Mouse (Mus musculus) ES-Bruce4 (cell line): ENCODE data around the gene Vmn1r58.

ENCODE experiments used
- CTCF ChIP-seq: IDR thresholded peaks from one replicate; pipeline ENCODE4 v1.8.1; 2011; ENCODE audit warnings: low read depth, low read length
- EP300 ChIP-seq: IDR thresholded peaks from 2 replicates; pipeline ENCODE4 v1.6.1; 2011; ENCODE audit warnings: low read depth, low read length; ENCODE audit not compliant: insufficient read depth
- POLR2A ChIP-seq: IDR thresholded peaks from one replicate; pipeline ENCODE4 v1.8.1; 2011; ENCODE audit warnings: low read length; ENCODE audit not compliant: insufficient read depth

GRCm38 (mm10) chr7:5363599-5363998 lies 49.6 kb downstream of the Vmn1r58 start:
- no peak for TF ChIP-seq EP300
- no peak for TF ChIP-seq CTCF
- no peak for TF ChIP-seq POLR2A
